Mouse (Mus musculus): ENCODE measurements at regions not wholly inside any gene's neighbourhood (a gene's known extent, or its start where the extent isn't known, plus 50 kb on each side); places are given as distances from the start of the nearest gene placed in this dataset.

GRCm38 (mm10) chr17:75895436-75895835 lies 343.7 kb upstream of the Fam98a start:
- no peak for DNase-seq (ENCODE audit: low spot score in 2 of 2)

- no peak for DNase-seq (ENCODE audit: low spot score in 2 of 2)
Observed at GRCm38 (mm10) chr17:75894934-75895333, 343.2 kb upstream of the Fam98a start.

GRCm38 (mm10) chr17:75893559-75893958 lies 341.8 kb upstream of the Fam98a start:
- no peak for DNase-seq (ENCODE audit: low spot score in 2 of 2)

GRCm38 (mm10) chr17:75892156-75892555 lies 340.4 kb upstream of the Fam98a start:
- no peak for DNase-seq (ENCODE audit: low spot score in 2 of 2)

GRCm38 (mm10) chr17:75891564-75891963 lies 339.8 kb upstream of the Fam98a start:
- no peak for DNase-seq (ENCODE audit: low spot score in 2 of 2)

GRCm38 (mm10) chr17:75877848-75878247 lies 326.1 kb upstream of the Fam98a start:
- no peak for DNase-seq (ENCODE audit: low spot score in 2 of 2)

GRCm38 (mm10) chr17:75876895-75877294 lies 325.1 kb upstream of the Fam98a start:
- DNase-seq (ENCODE audit: low spot score in 2 of 2), result no peak

- no peak for DNase-seq (ENCODE audit: low spot score in 2 of 2)
Observed at GRCm38 (mm10) chr17:75874535-75874934, 322.8 kb upstream of the Fam98a start.

GRCm38 (mm10) chr17:75870492-75870891 lies 318.7 kb upstream of the Fam98a start:
- no peak for DNase-seq (ENCODE audit: low spot score in 2 of 2)

- DNase-seq (ENCODE audit: low spot score in 2 of 2), result no peak
Observed at GRCm38 (mm10) chr17:75857015-75857414, 305.3 kb upstream of the Fam98a start.

GRCm38 (mm10) chr17:75815997-75816626 lies 264.4 kb upstream of the Fam98a start:
- no peak for DNase-seq (ENCODE audit: low spot score in 2 of 2)

- no peak for DNase-seq (ENCODE audit: low spot score in 2 of 2)
Observed at GRCm38 (mm10) chr17:75812163-75812562, 260.4 kb upstream of the Fam98a start.

GRCm38 (mm10) chr17:75808524-75809326 lies 257.0 kb upstream of the Fam98a start:
- DNase-seq (ENCODE audit: low spot score in 2 of 2), result no peak

- no peak for DNase-seq (ENCODE audit: low spot score in 2 of 2)
Observed at GRCm38 (mm10) chr17:75808025-75808424, 256.3 kb upstream of the Fam98a start.

- no peak for DNase-seq (ENCODE audit: low spot score in 2 of 2)
Observed at GRCm38 (mm10) chr17:75804358-75804757, 252.6 kb upstream of the Fam98a start.

- DNase-seq (ENCODE audit: low spot score in 2 of 2), result no peak
Observed at GRCm38 (mm10) chr17:75796380-75796779, 244.6 kb upstream of the Fam98a start.

- DNase-seq (ENCODE audit: low spot score in 2 of 2), result no peak
Observed at GRCm38 (mm10) chr17:75795772-75796171, 244.0 kb upstream of the Fam98a start.

GRCm38 (mm10) chr17:75779770-75780169 lies 228.0 kb upstream of the Fam98a start:
- no peak for DNase-seq (ENCODE audit: low spot score in 2 of 2)

- DNase-seq (ENCODE audit: low spot score in 2 of 2), result no peak
Observed at GRCm38 (mm10) chr17:75776611-75777010, 224.9 kb upstream of the Fam98a start.

- DNase-seq (ENCODE audit: low spot score in 2 of 2), result no peak
Observed at GRCm38 (mm10) chr17:75775518-75775917, 223.8 kb upstream of the Fam98a start.

- no peak for DNase-seq (ENCODE audit: low spot score in 2 of 2)
Observed at GRCm38 (mm10) chr17:75772861-75773260, 221.1 kb upstream of the Fam98a start.

- DNase-seq (ENCODE audit: low spot score in 2 of 2), result no peak
Observed at GRCm38 (mm10) chr17:75768654-75769053, 216.9 kb upstream of the Fam98a start.

- DNase-seq (ENCODE audit: low spot score in 2 of 2), result no peak
Observed at GRCm38 (mm10) chr17:75763391-75763790, 211.6 kb upstream of the Fam98a start.

Data from frontal cortex, postnatal 25 days (tissue).